Mouse (Mus musculus) hindbrain, embryonic 16.5 days (tissue): ENCODE data around the gene Iqsec2. TPM values are rescaled to one million over a fixed set of nuclear protein-coding genes. Genes with fewer than 3 reads are reported as not detected.

Experiments
- ATAC-seq: fragments of 200-750 bp; cut with Nextera tagmentation; 2 replicates; pipeline ENCODE4 v1.8.0; 2017; ENCODE audit warnings: moderate TSS enrichment, moderate library complexity
- H3K27ac ChIP-seq: fragments of 300-500 bp; sonication (generic); 2 replicates; pipeline ENCODE4 v1.5.1; 2014; ENCODE audit warnings: low read depth, mild to moderate bottlenecking, control low read depth, low read length, moderate library complexity
- H3K27me3 ChIP-seq: fragments of 300-500 bp; sonication (generic); replicated peaks from 2 replicates; pipeline ENCODE4 v1.6.1; 2014; ENCODE audit warnings: low read length; ENCODE audit not compliant: control insufficient read depth, insufficient read depth
- H3K36me3 ChIP-seq: fragments of 300-500 bp; sonication (generic); 2 replicates; pipeline ENCODE4 v1.6.1; 2014; ENCODE audit warnings: mild to moderate bottlenecking, low read length, moderate library complexity, mixed read lengths; ENCODE audit not compliant: control insufficient read depth, insufficient read depth
- H3K4me1 ChIP-seq: fragments of 300-500 bp; sonication (generic); 2 replicates; pipeline ENCODE4 v1.6.1; 2014; ENCODE audit warnings: low read depth, low read length; ENCODE audit not compliant: control insufficient read depth, insufficient read depth
- H3K4me2 ChIP-seq: fragments of 300-500 bp; sonication (generic); 2 replicates; pipeline ENCODE4 v1.6.1; 2014; ENCODE audit warnings: mild to moderate bottlenecking, low read length, control low read depth, moderate library complexity
- H3K4me3 ChIP-seq: fragments of 300-500 bp; sonication (generic); 2 replicates; pipeline ENCODE4 v1.5.1; 2014; ENCODE audit warnings: mild to moderate bottlenecking, low read length, control low read depth, moderate library complexity
- H3K9ac ChIP-seq: fragments of 300-500 bp; sonication (generic); 2 replicates; pipeline ENCODE4 v1.6.1; 2014; ENCODE audit warnings: low read depth, mild to moderate bottlenecking, control low read depth, low read length, moderate library complexity
- H3K9me3 ChIP-seq: fragments of 300-500 bp; sonication (generic); 2 replicates; pipeline ENCODE4 v1.6.1; 2014; ENCODE audit warnings: mild to moderate bottlenecking, low read length, moderate library complexity; ENCODE audit not compliant: control insufficient read depth
- WGBS: fragments of 180-500 bp; shearing (Covaris S2); extraction: QIAGEN DNeasy Blood & Tissue Kit; methylation state at CpG from one replicate; pipeline ENCODE4 v1.1.7; 2014; 5-methylcytosine and 5-hydroxymethylcytosine counted together
- polyA plus RNA-seq: library from polyadenylated mRNA; unstranded; fragments of >200 nt; fragmentation: Nextera tagmentation; extraction: Ambion mirVana; gene quantifications from 2 replicates; pipeline ENCODE4 v1.2.1, GENCODE M21; 2015

Gene Iqsec2
- polyA plus RNA-seq, 1 experiment from 2014 or later, result 6.8 TPM

GRCm38 (mm10) chrX:152201737-152202421, 57.8 kb downstream of the Iqsec2 start:
- no peak overlapping the region for H3K9ac ChIP-seq
- no peak overlapping the region for H3K4me3 ChIP-seq
- H3K27me3 ChIP-seq, result peaks cover 13% of the 10 kb centered on the region
- H3K36me3 ChIP-seq, result no peaks in the 10 kb centered on the region
- H3K27ac ChIP-seq, result no peak overlapping the region
- no peaks in the 10 kb centered on the region for H3K9me3 ChIP-seq
- H3K4me1 ChIP-seq, result peaks cover 14% of the 10 kb centered on the region
- H3K4me2 ChIP-seq, result no peak overlapping the region
- no peak for ATAC-seq
- WGBS, result 34% methylated on average over 4 of the region's 4 CpGs

GRCm38 (mm10) chrX:152202422-152203103, 58.5 kb downstream of the Iqsec2 start:
- peaks cover 13% of the 10 kb centered on the region for H3K27me3 ChIP-seq
- no peak overlapping the region for H3K4me2 ChIP-seq
- no peaks in the 10 kb centered on the region for H3K36me3 ChIP-seq
- WGBS, result 39% methylated on average over 8 of the region's 8 CpGs
- peaks cover 14% of the 10 kb centered on the region for H3K4me1 ChIP-seq
- H3K9ac ChIP-seq, result no peak overlapping the region
- H3K9me3 ChIP-seq, result no peaks in the 10 kb centered on the region
- H3K4me3 ChIP-seq, result no peak overlapping the region
- H3K27ac ChIP-seq, result no peak overlapping the region
- no peak for ATAC-seq

- 58% methylated on average over 4 of the region's 4 CpGs for WGBS
These were observed 59.2 kb downstream of the Iqsec2 start for GRCm38 (mm10) chrX:152203247-152203646.

GRCm38 (mm10) chrX:152205486-152205885, 61.4 kb downstream of the Iqsec2 start:
- Histone ChIP-seq H3K27ac (no peak overlapping the region), H3K27me3 (peaks cover 26% of the 10 kb centered on the region), H3K4me3 (no peak overlapping the region), H3K9ac (no peak overlapping the region), H3K9me3 (no peaks in the 10 kb centered on the region), H3K4me1 (peaks cover 4% of the 10 kb centered on the region; the same call in 1 of the 2 replicates), H3K4me2 (no peak overlapping the region), H3K36me3 (no peaks in the 10 kb centered on the region)
- 100% methylated on average over 1 of the region's 1 CpGs for WGBS
- ATAC-seq, result no peak

More at GRCm38 (mm10) chrX:152203247-152203646, 59.2 kb downstream of the Iqsec2 start:
- H3K36me3 ChIP-seq, result no peaks in the 10 kb centered on the region
- H3K4me3 ChIP-seq, result no peak overlapping the region
- no peak overlapping the region for H3K4me2 ChIP-seq
- no peak for ATAC-seq
- no peaks in the 10 kb centered on the region for H3K9me3 ChIP-seq
- peaks cover 8% of the 10 kb centered on the region for H3K4me1 ChIP-seq
- peaks cover 13% of the 10 kb centered on the region for H3K27me3 ChIP-seq
- H3K27ac ChIP-seq, result no peak overlapping the region
- no peak overlapping the region for H3K9ac ChIP-seq

GRCm38 (mm10) chrX:152214703-152215102, 70.6 kb downstream of the Iqsec2 start:
- Histone ChIP-seq H3K4me1 (no peaks in the 10 kb centered on the region), H3K9ac (no peak overlapping the region), H3K4me3 (no peak overlapping the region), H3K27me3 (peaks cover 31% of the 10 kb centered on the region), H3K9me3 (no peaks in the 10 kb centered on the region), H3K27ac (no peak overlapping the region), H3K36me3 (no peaks in the 10 kb centered on the region), H3K4me2 (no peak overlapping the region)
- 89% methylated on average over 1 of the region's 1 CpGs for WGBS
- ATAC-seq, result no peak

- no peak for ATAC-seq
- H3K27me3 ChIP-seq, result peaks cover 25% of the 10 kb centered on the region
- H3K9me3 ChIP-seq, result no peaks in the 10 kb centered on the region
- H3K9ac ChIP-seq, result no peak overlapping the region
- H3K4me1 ChIP-seq, result no peaks in the 10 kb centered on the region
- H3K36me3 ChIP-seq, result no peaks in the 10 kb centered on the region
- H3K4me3 ChIP-seq, result no peak overlapping the region
- no peak overlapping the region for H3K4me2 ChIP-seq
- 98% methylated on average over 2 of the region's 2 CpGs for WGBS
- no peak overlapping the region for H3K27ac ChIP-seq
These were observed 74.5 kb downstream of the Iqsec2 start for GRCm38 (mm10) chrX:152218529-152218928.

GRCm38 (mm10) chrX:152221721-152222120, 77.7 kb downstream of the Iqsec2 start:
- peaks cover 36% of the 10 kb centered on the region for H3K27me3 ChIP-seq
- no peak overlapping the region for H3K9ac ChIP-seq
- WGBS, result 87% methylated on average over 4 of the region's 4 CpGs
- H3K4me1 ChIP-seq, result no peaks in the 10 kb centered on the region
- H3K4me2 ChIP-seq, result no peak overlapping the region
- H3K27ac ChIP-seq, result no peak overlapping the region
- no peak for ATAC-seq
- H3K9me3 ChIP-seq, result no peaks in the 10 kb centered on the region
- no peaks in the 10 kb centered on the region for H3K36me3 ChIP-seq
- H3K4me3 ChIP-seq, result no peak overlapping the region

GRCm38 (mm10) chrX:152222226-152222625, 78.2 kb downstream of the Iqsec2 start:
- no peak for ATAC-seq

GRCm38 (mm10) chrX:152223313-152223712, 79.2 kb downstream of the Iqsec2 start:
- H3K9me3 ChIP-seq, result no peaks in the 10 kb centered on the region
- WGBS, result 83% methylated on average over 6 of the region's 6 CpGs
- no peaks in the 10 kb centered on the region for H3K4me1 ChIP-seq
- no peak overlapping the region for H3K27ac ChIP-seq
- H3K36me3 ChIP-seq, result no peaks in the 10 kb centered on the region
- no peak for ATAC-seq
- no peak overlapping the region for H3K4me3 ChIP-seq
- no peak overlapping the region for H3K9ac ChIP-seq
- peaks cover 27% of the 10 kb centered on the region for H3K27me3 ChIP-seq
- no peak overlapping the region for H3K4me2 ChIP-seq

More at GRCm38 (mm10) chrX:152222226-152222625, 78.2 kb downstream of the Iqsec2 start:
- Histone ChIP-seq H3K4me1 (no peaks in the 10 kb centered on the region), H3K27me3 (peaks cover 33% of the 10 kb centered on the region), H3K9ac (no peak overlapping the region), H3K9me3 (no peaks in the 10 kb centered on the region), H3K4me2 (no peak overlapping the region), H3K36me3 (no peaks in the 10 kb centered on the region), H3K27ac (no peak overlapping the region), H3K4me3 (no peak overlapping the region)
- 63% methylated on average over 9 of the region's 9 CpGs for WGBS
